Comparison of ENCODE assay signal across 26 mouse cellular contexts in the genomic region with DNA sequence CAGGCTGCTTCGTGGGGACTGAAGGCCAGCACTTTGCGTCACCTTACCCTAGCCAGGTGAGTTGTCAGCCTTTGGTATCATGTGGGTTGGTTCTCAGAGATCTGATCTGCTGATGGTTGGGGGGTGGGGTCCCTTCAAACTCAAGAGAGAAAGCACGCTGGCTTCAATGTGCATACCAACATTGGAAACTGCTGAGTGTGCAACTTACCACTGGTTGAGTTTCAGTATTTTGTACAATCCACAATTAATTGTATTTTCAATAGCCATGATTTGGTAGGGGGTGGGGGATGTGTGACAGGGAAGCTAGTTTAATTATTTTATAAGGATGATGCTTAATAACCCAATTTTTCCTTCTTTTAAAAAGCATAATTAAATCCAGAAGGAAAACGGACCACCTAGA. TPM values are rescaled to one million over a fixed set of nuclear protein-coding genes. Genes with fewer than 3 reads are reported as not detected.
DNase-seq lines count a peak whose midpoint lies in the region; ATAC-seq and TF ChIP-seq lines count a peak whose summit lies in the region.
"Had no signal": no experiment of that assay in that cellular context is flagged by ENCODE, and none has a peak within 500 bp of the region (broad histone marks: within the 10 kb centered on the region; RNA-seq: fewer than 3 reads in every experiment).

No protein-coding gene starts in this region.

- no peak overlapping the region for H3K9ac ChIP-seq in kidney, embryonic 16.5 days (replicated peaks; ENCODE audit: low read length)
- H3K9ac ChIP-seq in MEL (ENCODE audit: control insufficient read depth, low read depth, low read length, poor library complexity, severe bottlenecking) = no peak overlapping the region
- no peak overlapping the region for H3K9ac ChIP-seq in hindbrain, embryonic 11.5 days (ENCODE audit: low read depth, low read length)
- H3K9ac ChIP-seq: forebrain, embryonic 15.5 days; hindbrain, embryonic 12.5 days had no signal

- H3K36me3 ChIP-seq in kidney, embryonic 16.5 days (ENCODE audit: insufficient read depth, low read length) = peaks cover 35% of the 10 kb centered on the region
- peaks cover 10 to 19% of the 10 kb centered on the region in 2 experiments for H3K36me3 ChIP-seq in MEL (ENCODE audit: control insufficient read depth in 1 of 2, insufficient read depth in 2 of 2, low read length in 2 of 2)
- H3K36me3 ChIP-seq in limb, embryonic 10.5 days = peaks cover 45% of the 10 kb centered on the region
- H3K36me3 ChIP-seq in hindbrain, embryonic 11.5 days (ENCODE audit: control insufficient read depth, insufficient read depth, low read length) = 0 out of 2 replicates have a peak, but pooled peaks cover 3% of the 10 kb centered on the region

- peaks cover 29% of the 10 kb centered on the region for H3K4me1 ChIP-seq in kidney, embryonic 16.5 days (ENCODE audit: insufficient read depth, low read length)
- H3K4me1 ChIP-seq in MEL (ENCODE audit: control insufficient read depth in 1 of 2, insufficient read depth in 2 of 2, low read length in 2 of 2) = peaks cover 0 to 9% of the 10 kb centered on the region in 2 experiments; a peak in 2 of 4 replicates
- H3K4me1 ChIP-seq in limb, embryonic 10.5 days = peaks cover 34% of the 10 kb centered on the region
- no peaks in the 10 kb centered on the region for H3K4me1 ChIP-seq in hindbrain, embryonic 11.5 days (replicated peaks; ENCODE audit: control insufficient read depth, insufficient read depth, low read length)

- TF ChIP-seq RAD21 in MEL (IDR thresholded peaks at IDR 0.05; ENCODE audit: low read depth, low read length) = no peak

- ATAC-seq in kidney, embryonic 16.5 days (ENCODE audit: low FRiP score, low TSS enrichment) = no peak
- no peak for ATAC-seq in hindbrain, embryonic 11.5 days (ENCODE audit: low FRiP score)
- ATAC-seq: CD4-positive, CD25-positive, alpha-beta regulatory T cell, adult 4 months; forebrain, embryonic 15.5 days; hindbrain, embryonic 16.5 days; inflammation-experienced regulatory T-cells, adult 6 months had no signal

- no peak for TF ChIP-seq EP300 in MEL (IDR thresholded peaks at IDR 0.05; ENCODE audit: low read depth in 1 of 2, low read length in 2 of 2)

- no peaks in the 10 kb centered on the region for H3K27me3 ChIP-seq in kidney, embryonic 16.5 days (ENCODE audit: insufficient read depth, low read length)
- H3K27me3 ChIP-seq in MEL (ENCODE audit: control insufficient read depth in 1 of 2, insufficient read depth in 2 of 2, low read length in 2 of 2) = no peaks in the 10 kb centered on the region
- no peaks in the 10 kb centered on the region for H3K27me3 ChIP-seq in limb, embryonic 10.5 days (ENCODE audit: low read depth, poor library complexity, severe bottlenecking)
- no peaks in the 10 kb centered on the region for H3K27me3 ChIP-seq in hindbrain, embryonic 11.5 days (ENCODE audit: control insufficient read depth, insufficient read depth, low read length)
- H3K27me3 ChIP-seq: forebrain, embryonic 15.5 days; hindbrain, embryonic 12.5 days had no signal

- WGBS in kidney, embryonic 16.5 days = 44% methylated on average over 4 of the region's 4 CpGs
- WGBS in limb, embryonic 10.5 days = 73% methylated on average over 4 of the region's 4 CpGs
- WGBS in hindbrain, embryonic 11.5 days = 83% methylated on average over 4 of the region's 4 CpGs

- H3K9me3 ChIP-seq in kidney, embryonic 16.5 days (ENCODE audit: low read length) = no peaks in the 10 kb centered on the region
- H3K9me3 ChIP-seq in MEL (replicated peaks; ENCODE audit: insufficient read depth, low read length) = no peaks in the 10 kb centered on the region
- no peaks in the 10 kb centered on the region for H3K9me3 ChIP-seq in limb, embryonic 10.5 days (replicated peaks)
- no peaks in the 10 kb centered on the region for H3K9me3 ChIP-seq in hindbrain, embryonic 11.5 days (ENCODE audit: control insufficient read depth, low read length)
- H3K9me3 ChIP-seq: forebrain, embryonic 15.5 days; hindbrain, embryonic 12.5 days had no signal

- no peak overlapping the region for H3K4me2 ChIP-seq in kidney, embryonic 16.5 days (replicated peaks; ENCODE audit: low read depth, low read length)
- H3K4me2 ChIP-seq in hindbrain, embryonic 11.5 days (replicated peaks; ENCODE audit: low read depth, low read length) = no peak overlapping the region
- H3K4me2 ChIP-seq: forebrain, embryonic 15.5 days; heart, embryonic 11.5 days; hindbrain, embryonic 12.5 days had no signal

- peak overlapping the region; percentile 49; the same call in 1 of the 2 replicates for H3K27ac ChIP-seq in kidney, embryonic 16.5 days (ENCODE audit: low read length)
- H3K27ac ChIP-seq in MEL (ENCODE audit: control insufficient read depth, low read depth, low read length) = no peak overlapping the region
- H3K27ac ChIP-seq in limb, embryonic 10.5 days = peak overlapping the region; percentile 61; the same call in 1 of the 2 replicates
- no peak overlapping the region for H3K27ac ChIP-seq in hindbrain, embryonic 11.5 days (ENCODE audit: low read depth, low read length)
- H3K27ac ChIP-seq: forebrain, embryonic 15.5 days; heart, adult 2 months; hindbrain, embryonic 12.5 days had no signal

- H3K79me2 ChIP-seq in MEL (ENCODE audit: control insufficient read depth, insufficient read depth, low read length, poor library complexity) = peaks cover 22% of the 10 kb centered on the region

- no peak for DNase-seq in kidney, postnatal 36 days
- no peak for DNase-seq in MEL (ENCODE audit: low read depth, low spot score)
- DNase-seq in limb, embryonic 10.5 days (ENCODE audit: low spot score) = no peak
- DNase-seq in frontal cortex, postnatal 10 days (ENCODE audit: low spot score in 2 of 2) = no peak
- DNase-seq in hindbrain, embryonic 11.5 days (ENCODE audit: low spot score) = no peak
- DNase-seq: adrenal gland, adult 2 months; adrenal gland, postnatal 25 days; cerebellum, adult 18-20 months; cerebellum, adult 9-11 months; cerebellum, postnatal 36 days; gastrocnemius, postnatal 14 days had no signal

- no peak for TF ChIP-seq CTCF in MEL (IDR thresholded peaks at IDR 0.05 in 2 of 3, conservative IDR thresholded peaks at IDR 0.05 in 1 of 3; ENCODE audit: control insufficient read depth in 1 of 3, insufficient read depth in 1 of 3, low read depth in 2 of 3, low read length in 3 of 3, poor library complexity in 1 of 3, severe bottlenecking in 1 of 3)

- H3K4me3 ChIP-seq in kidney, embryonic 16.5 days (ENCODE audit: low read length) = no peak overlapping the region
- no peak overlapping the region for H3K4me3 ChIP-seq in MEL (ENCODE audit: control insufficient read depth in 1 of 2, insufficient read depth in 1 of 2, low read depth in 2 of 2, low read length in 2 of 2)
- H3K4me3 ChIP-seq in limb, embryonic 10.5 days = no peak overlapping the region
- H3K4me3 ChIP-seq in hindbrain, embryonic 11.5 days (ENCODE audit: low read depth, low read length) = no peak overlapping the region
- H3K4me3 ChIP-seq: forebrain, embryonic 15.5 days; heart, adult 2 months; hindbrain, embryonic 12.5 days had no signal

- no peak for TF ChIP-seq POLR2A in MEL (IDR thresholded peaks at IDR 0.05; ENCODE audit: control insufficient read depth in 1 of 2, insufficient read depth in 1 of 2, low read depth in 1 of 2, low read length in 2 of 2, poor library complexity in 1 of 2)

TF ChIP-seq in MEL, 35 proteins besides CTCF, POLR2A, EP300 and RAD21:
- TF ChIP-seq ZMIZ1 (IDR thresholded peaks at IDR 0.05; ENCODE audit: low read depth, low read length) = no peak
- peak; percentile 74 for TF ChIP-seq MAFK (IDR thresholded peaks at IDR 0.05; ENCODE audit: borderline replicate concordance, low read depth, low read length)

RNA-seq across cellular contexts. Expression of a gene that starts 6.2 kb away (rescaled TPM):
- polyA plus RNA-seq in kidney, embryonic 16.5 days (2015; fragmentation: Nextera tagmentation; extraction: Ambion mirVana) = 88.1 and 90.9 TPM in 2 replicates
- 110 and 116 TPM in 2 replicates for total RNA-seq in MEL (2012; rRNA removed)
- polyA plus RNA-seq in MEL (2012; ENCODE audit: insufficient read depth in 1 of 2, insufficient read length in 2 of 2, low read depth in 1 of 2, low replicate concordance in 2 of 2, missing spikeins in 1 of 2) = 100 to 1,000 TPM; 103 to 108 TPM
- polyA plus RNA-seq in limb, embryonic 10.5 days (2016; fragmentation: Nextera tagmentation; extraction: Ambion mirVana) = 81.4 and 103 TPM in 2 replicates
- 83.3 and 84.3 TPM in 2 replicates for polyA plus RNA-seq in hindbrain, embryonic 11.5 days (2014; fragmentation: Nextera tagmentation; extraction: Ambion mirVana)

RNA-seq across cellular contexts. Expression of a gene that starts 6.5 kb away (rescaled TPM):
- polyA plus RNA-seq in kidney, embryonic 16.5 days (2015; fragmentation: Nextera tagmentation; extraction: Ambion mirVana) = 35.2 and 36.9 TPM in 2 replicates
- total RNA-seq in MEL (2012; rRNA removed) = 52.4 and 54.8 TPM in 2 replicates
- polyA plus RNA-seq in MEL (2012; ENCODE audit: insufficient read depth in 1 of 2, insufficient read length in 2 of 2, low read depth in 1 of 2, low replicate concordance in 2 of 2, missing spikeins in 1 of 2) = 100 to 1,000 TPM in 1 of 2 experiments, 10 to 100 TPM in 1; 82.1 to 244 TPM
- polyA plus RNA-seq in limb, embryonic 10.5 days (2016; fragmentation: Nextera tagmentation; extraction: Ambion mirVana) = 14.2 and 17.4 TPM in 2 replicates
- 12.6 and 17.9 TPM in 2 replicates for polyA plus RNA-seq in hindbrain, embryonic 11.5 days (2014; fragmentation: Nextera tagmentation; extraction: Ambion mirVana)

RNA-seq across cellular contexts. Expression of a gene that starts 50.1 kb away (rescaled TPM):
- not detected in 2 replicates for polyA plus RNA-seq in kidney, embryonic 16.5 days (2015; fragmentation: Nextera tagmentation; extraction: Ambion mirVana)
- not detected in 2 replicates for total RNA-seq in MEL (2012; rRNA removed)
- not detected for polyA plus RNA-seq in MEL (2012; ENCODE audit: insufficient read depth in 1 of 2, insufficient read length in 2 of 2, low read depth in 1 of 2, low replicate concordance in 2 of 2, missing spikeins in 1 of 2)
- not detected in 2 replicates for polyA plus RNA-seq in limb, embryonic 10.5 days (2016; fragmentation: Nextera tagmentation; extraction: Ambion mirVana)
- polyA plus RNA-seq in hindbrain, embryonic 11.5 days (2014; fragmentation: Nextera tagmentation; extraction: Ambion mirVana) = not detected in 2 replicates
- total RNA-seq: adrenal gland, adult 2 months; adrenal gland, postnatal 25 days; gastrocnemius, adult 18-20 months; gastrocnemius, postnatal 14 days; heart, adult 2 months; heart, postnatal 36 days had no signal
- polyA plus RNA-seq: adrenal gland, adult 2 months; CD4-positive, CD25-positive, alpha-beta regulatory T cell, adult 4 months; embryonic facial prominence, embryonic 11.5 days; forebrain, embryonic 11.5 days; forebrain, embryonic 15.5 days; frontal cortex, adult 2 months; gonadal fat pad, adult 2 months; heart, adult 2 months; heart, embryonic 11.5 days; heart, postnatal 0 days; hindbrain, embryonic 12.5 days; hindbrain, embryonic 16.5 days; inflammation-experienced regulatory T-cells, adult 6 months had no signal

Comparison
In these comparisons a context has a peak if more than half of its experiments do, and no peak if none do; other contexts are left out.
1. H3K27ac ChIP-seq: peak in kidney, embryonic 16.5 days (single experiment) and limb, embryonic 10.5 days (single experiment); none in MEL (single experiment) and hindbrain, embryonic 11.5 days (single experiment).